Mouse (Mus musculus) stomach, postnatal 0 days (tissue): Measurements from ENCODE around the gene Hist1h4f. TPM values are rescaled to one million over a fixed set of nuclear protein-coding genes. Genes with fewer than 3 reads are reported as not detected.

Source experiments
- ATAC-seq: fragments of 200-750 bp; cut with Nextera tagmentation; 2 replicates; pipeline ENCODE4 v1.8.0; 2017; ENCODE audit not compliant: low FRiP score, low TSS enrichment
- DNase-seq: peaks from one replicate; pipeline ENCODE4 v3.0.0-alpha.2; 2016; ENCODE audit warnings: low spot score
- H3K27ac ChIP-seq: fragments of 300-500 bp; sonication (generic); replicated peaks from 2 replicates; pipeline ENCODE4 v1.5.1; 2014; ENCODE audit warnings: mild to moderate bottlenecking, control low read depth
- H3K27me3 ChIP-seq: fragments of 300-500 bp; sonication (generic); 2 replicates; pipeline ENCODE4 v1.6.1; 2014; ENCODE audit warnings: low read length; ENCODE audit not compliant: control insufficient read depth, insufficient read depth
- H3K36me3 ChIP-seq: fragments of 300-500 bp; sonication (generic); 2 replicates; pipeline ENCODE4 v1.6.1; 2014; ENCODE audit warnings: low read length, mixed read lengths; ENCODE audit not compliant: control insufficient read depth, insufficient read depth
- H3K4me1 ChIP-seq: fragments of 300-500 bp; sonication (generic); replicated peaks from 2 replicates; pipeline ENCODE4 v1.6.1; 2014; ENCODE audit warnings: antibody characterized with exemption; ENCODE audit not compliant: control insufficient read depth, insufficient read depth
- H3K4me2 ChIP-seq: fragments of 300-500 bp; sonication (generic); replicated peaks from 2 replicates; pipeline ENCODE4 v1.6.1; 2014; ENCODE audit warnings: low read depth, mild to moderate bottlenecking, control low read depth, moderate library complexity
- H3K4me3 ChIP-seq: fragments of 300-500 bp; sonication (generic); 2 replicates; pipeline ENCODE4 v1.5.1; 2014; ENCODE audit warnings: low read depth, low read length, control low read depth
- H3K9ac ChIP-seq: fragments of 300-500 bp; sonication (generic); 2 replicates; pipeline ENCODE4 v1.6.1; 2014; ENCODE audit warnings: mild to moderate bottlenecking, low read length, control low read depth, mixed read lengths
- H3K9me3 ChIP-seq: fragments of 300-500 bp; sonication (generic); 2 replicates; pipeline ENCODE4 v1.6.1; 2016; ENCODE audit warnings: low read length; ENCODE audit not compliant: control insufficient read depth
- CTCF ChIP-seq: IDR thresholded peaks from 2 replicates; pipeline ENCODE4 v1.5.1; 2016; ENCODE audit warnings: antibody characterized with exemption, low read depth, mild to moderate bottlenecking, moderate library complexity
- EP300 ChIP-seq: optimal IDR thresholded peaks from 2 replicates; pipeline ENCODE3; 2016; ENCODE audit warnings: antibody characterized with exemption
- WGBS: fragments of 180-500 bp; shearing (Covaris S2); extraction: QIAGEN DNeasy Blood & Tissue Kit; methylation state at CpG from one replicate; pipeline ENCODE4 v1.1.7; 2014; 5-methylcytosine and 5-hydroxymethylcytosine counted together
- polyA plus RNA-seq: library from polyadenylated mRNA; unstranded; fragments of >200 nt; fragmentation: Nextera tagmentation; extraction: Ambion mirVana; gene quantifications from 2 replicates; pipeline ENCODE4 v1.2.1, GENCODE M21; 2015

Gene Hist1h4f
- polyA plus RNA-seq, 1 experiment from 2014 or later, result 0.38 TPM

GRCm38 (mm10) chr13:23516822-23517602 lies 34.4 kb downstream of the Hist1h4f start:
- no peak for TF ChIP-seq CTCF
- no peak for TF ChIP-seq EP300
- DNase-seq (peak; percentile 74), ATAC-seq (peak; percentile 70; the same call in 1 of the 2 replicates)
- H3K4me3 ChIP-seq, result peak overlapping the region; percentile 54
- no peaks in the 10 kb centered on the region for H3K27me3 ChIP-seq
- no peaks in the 10 kb centered on the region for H3K36me3 ChIP-seq
- no peaks in the 10 kb centered on the region for H3K9me3 ChIP-seq
- peak overlapping the region; percentile 49 for H3K27ac ChIP-seq
- 0 out of 2 replicates have a peak overlapping the region, but pooled peaks have one; percentile 27 for H3K9ac ChIP-seq
- H3K4me1 ChIP-seq, result no peaks in the 10 kb centered on the region
- under 1% methylated on average over 19 of the region's 19 CpGs for WGBS
- H3K4me2 ChIP-seq, result peak overlapping the region; percentile 69

GRCm38 (mm10) chr13:23515826-23516620 lies 35.4 kb downstream of the Hist1h4f start:
- no peak for DNase-seq
- ATAC-seq, result no peak
- 51% methylated on average over 15 of the region's 15 CpGs for WGBS
- no peaks in the 10 kb centered on the region for H3K4me1 ChIP-seq
- H3K27ac ChIP-seq, result no peak overlapping the region
- H3K4me2 ChIP-seq, result peak overlapping the region; percentile 31; the same call in 1 of the 2 replicates
- no peak overlapping the region for H3K9ac ChIP-seq
- H3K4me3 ChIP-seq, result no peak overlapping the region
- TF ChIP-seq CTCF (no peak), EP300 (no peak)
- H3K27me3 ChIP-seq, result no peaks in the 10 kb centered on the region
- no peaks in the 10 kb centered on the region for H3K36me3 ChIP-seq
- no peaks in the 10 kb centered on the region for H3K9me3 ChIP-seq

- Histone ChIP-seq H3K27me3 (no peaks in the 10 kb centered on the region), H3K9ac (no peak overlapping the region), H3K4me1 (no peaks in the 10 kb centered on the region), H3K9me3 (no peaks in the 10 kb centered on the region), H3K4me3 (no peak overlapping the region), H3K27ac (no peak overlapping the region), H3K36me3 (no peaks in the 10 kb centered on the region), H3K4me2 (no peak overlapping the region)
- no peak for ATAC-seq
- 80% methylated on average over 5 of the region's 5 CpGs for WGBS
- no peak for DNase-seq
- TF ChIP-seq EP300 (no peak), CTCF (no peak)
These were observed 36.2 kb downstream of the Hist1h4f start for GRCm38 (mm10) chr13:23515281-23515680.

GRCm38 (mm10) chr13:23513517-23513916 lies 37.9 kb downstream of the Hist1h4f start:
- no peaks in the 10 kb centered on the region for H3K36me3 ChIP-seq
- no peak for TF ChIP-seq EP300
- no peak for TF ChIP-seq CTCF
- no peak overlapping the region for H3K27ac ChIP-seq
- WGBS, result 82% methylated on average over 1 of the region's 1 CpGs
- ATAC-seq (no peak), DNase-seq (no peak)
- no peaks in the 10 kb centered on the region for H3K9me3 ChIP-seq
- H3K27me3 ChIP-seq, result no peaks in the 10 kb centered on the region
- H3K4me3 ChIP-seq, result no peak overlapping the region
- no peak overlapping the region for H3K4me2 ChIP-seq
- no peaks in the 10 kb centered on the region for H3K4me1 ChIP-seq
- H3K9ac ChIP-seq, result no peak overlapping the region

GRCm38 (mm10) chr13:23510127-23510526 lies 41.3 kb downstream of the Hist1h4f start:
- no peak overlapping the region for H3K27ac ChIP-seq
- DNase-seq, result no peak
- WGBS, result 28% methylated on average over 1 of the region's 1 CpGs
- no peaks in the 10 kb centered on the region for H3K27me3 ChIP-seq
- H3K4me3 ChIP-seq, result no peak overlapping the region
- H3K9ac ChIP-seq, result no peak overlapping the region
- H3K4me2 ChIP-seq, result no peak overlapping the region
- H3K9me3 ChIP-seq, result no peaks in the 10 kb centered on the region
- no peak for TF ChIP-seq EP300
- TF ChIP-seq CTCF, result no peak
- H3K36me3 ChIP-seq, result no peaks in the 10 kb centered on the region
- ATAC-seq, result no peak
- H3K4me1 ChIP-seq, result no peaks in the 10 kb centered on the region
